Mouse (Mus musculus) thymus, adult 18-20 months (tissue): Measurements from ENCODE around the gene Paf1.

Source experiments
- DNase-seq, 2 experiments: peaks; one replicate each; pipeline ENCODE4 v3.0.0; 2022; ENCODE audit warnings: mixed read lengths in 2 of 2

Paf1 gene

GRCm38 (mm10) chr7:28436932-28437570 is 44.3 kb downstream of the Paf1 start, which contains the start of gene Gmfg:
TSS of gene Gmfg (plus strand) at chr7:28437447.
- peak; percentile 70 to 86 for DNase-seq

GRCm38 (mm10) chr7:28437964-28438363 is 45.2 kb downstream of the Paf1 start:
- DNase-seq: no peak

GRCm38 (mm10) chr7:28438771-28439170 is 46.0 kb downstream of the Paf1 start:
- DNase-seq: no peak

GRCm38 (mm10) chr7:28440739-28441138 is 48.0 kb downstream of the Paf1 start:
- peak; percentile 70 to 90 for DNase-seq

GRCm38 (mm10) chr7:28441776-28442485 is 49.2 kb downstream of the Paf1 start:
- DNase-seq: no peak

GRCm38 (mm10) chr7:28442688-28443087 is 49.9 kb downstream of the Paf1 start:
- DNase-seq: no peak

GRCm38 (mm10) chr7:28444344-28444974 is 51.7 kb downstream of the Paf1 start:
- DNase-seq: no peak

GRCm38 (mm10) chr7:28446446-28446845 is 53.7 kb downstream of the Paf1 start:
- peak in 1 of 2 experiments; percentile 53 for DNase-seq

GRCm38 (mm10) chr7:28447101-28447830 is 54.5 kb downstream of the Paf1 start:
- DNase-seq: no peak

GRCm38 (mm10) chr7:28447865-28448820 is 55.4 kb downstream of the Paf1 start:
- DNase-seq: no peak
